ENCODE assay signal across 9 mouse cellular contexts in genomic region chr8:9174865-9175565, GRCm38 (mm10).
A peak's percentile ranks its signal among the peaks of the same experiment; 100 is the strongest.
DNase-seq lines count a peak whose midpoint lies in the region; ATAC-seq and TF ChIP-seq lines count a peak whose summit lies in the region.
"Had no signal": no experiment of that assay in that cellular context is flagged by ENCODE, and none has a peak within 500 bp of the region (broad histone marks: within the 10 kb centered on the region; RNA-seq: fewer than 3 reads in every experiment).

No protein-coding gene starts in this region.

- no peaks in the 10 kb centered on the region for H3K27me3 ChIP-seq in lung, postnatal 0 days (replicated peaks; ENCODE audit: insufficient read depth, low read length)
- H3K27me3 ChIP-seq: neural tube, embryonic 12.5 days had no signal

- TF ChIP-seq CTCF in lung, postnatal 0 days (IDR thresholded peaks at IDR 0.05): peak; percentile 95

- 20% methylated on average over 9 of the region's 9 CpGs for WGBS in lung, postnatal 0 days

- H3K27ac ChIP-seq in lung, postnatal 0 days (ENCODE audit: low read length): no peak overlapping the region
- H3K27ac ChIP-seq: neural tube, embryonic 12.5 days had no signal

- no peak overlapping the region for H3K4me2 ChIP-seq in lung, postnatal 0 days (replicated peaks; ENCODE audit: low read depth, low read length)
- H3K4me2 ChIP-seq: neural tube, embryonic 12.5 days had no signal

- DNase-seq in CD4-positive, CD25-positive, alpha-beta regulatory T cell, adult 2 months (ENCODE audit: low read depth, low spot score): peak; percentile 4
- peak; percentile 6 for DNase-seq in 3134 (ENCODE audit: extremely low read depth, insufficient read length, low spot score)
- peak; percentile 47 for DNase-seq in c-Kit-positive CD71-negative TER-119-negative erythroid progenitor cells, embryonic 14.5 days (ENCODE audit: low read depth)
- peak; percentile 76 for DNase-seq in kidney, postnatal 14 days
- DNase-seq in lung, postnatal 0 days (ENCODE audit: low spot score): peak; percentile 79
- DNase-seq in telencephalon, adult 2 months (ENCODE audit: low read depth, low spot score): peak; percentile 73

- ATAC-seq in CD4-positive, CD25-positive, alpha-beta regulatory T cell, adult 4 months: no peak
- peak; percentile 69 for ATAC-seq in frontal cortex, adult (ENCODE audit: low TSS enrichment)
- no peak for ATAC-seq in lung, postnatal 0 days

- peak; percentile 29; the same call in 1 of the 2 replicates for TF ChIP-seq EP300 in lung, postnatal 0 days (IDR thresholded peaks at IDR 0.05)

- H3K4me3 ChIP-seq in lung, postnatal 0 days (ENCODE audit: low read depth, low read length): no peak overlapping the region
- H3K4me3 ChIP-seq: neural tube, embryonic 12.5 days had no signal

- H3K4me1 ChIP-seq in lung, postnatal 0 days (ENCODE audit: insufficient read depth, low read depth, low read length): no peaks in the 10 kb centered on the region
- H3K4me1 ChIP-seq: neural tube, embryonic 12.5 days had no signal

- no peaks in the 10 kb centered on the region for H3K9me3 ChIP-seq in lung, postnatal 0 days (ENCODE audit: low read length)
- H3K9me3 ChIP-seq: neural tube, embryonic 12.5 days had no signal

- no peak overlapping the region for H3K9ac ChIP-seq in lung, postnatal 0 days (replicated peaks; ENCODE audit: low read depth)
- H3K9ac ChIP-seq: neural tube, embryonic 12.5 days had no signal

- H3K36me3 ChIP-seq in lung, postnatal 0 days (ENCODE audit: insufficient read depth, low read length): no peaks in the 10 kb centered on the region
- H3K36me3 ChIP-seq: neural tube, embryonic 12.5 days had no signal

Comparison
In these comparisons a context has a peak if more than half of its experiments do, and no peak if none do; other contexts are left out.
1. DNase-seq: peak in every context shown above with its lines; median percentile 79 in lung, postnatal 0 days; 76 in kidney, postnatal 14 days; 73 in telencephalon, adult 2 months; 47 in c-Kit-positive CD71-negative TER-119-negative erythroid progenitor cells, embryonic 14.5 days; 6 in 3134; 4 in CD4-positive, CD25-positive, alpha-beta regulatory T cell, adult 2 months.